Mouse (Mus musculus) MEL (cell line): ENCODE data around the gene Pappa2. TPM values are rescaled to one million over a fixed set of nuclear protein-coding genes. Genes with fewer than 3 reads are reported as not detected.

Source experiments
- DNase-seq: peaks from one replicate; pipeline ENCODE4 v3.0.0; 2011; ENCODE audit warnings: low read depth, low spot score
- H3K27ac ChIP-seq: 2 replicates; pipeline ENCODE4 v1.5.1; 2012; ENCODE audit warnings: low read depth, mild to moderate bottlenecking, control low read depth, low read length, moderate library complexity; ENCODE audit not compliant: control insufficient read depth
- H3K27me3 ChIP-seq, 2 experiments: fragments of 150-350 bp in 1 of 2; sonication (generic) in 1 of 2; 2 replicates each; pipeline ENCODE4 v1.6.1; 2012; ENCODE audit warnings: low read length in 2 of 2, mild to moderate bottlenecking in 2 of 2, improper control_type of control experiment in 1 of 2, moderate library complexity in 1 of 2; ENCODE audit not compliant: insufficient read depth in 2 of 2, control insufficient read depth in 1 of 2
- H3K36me3 ChIP-seq, 2 experiments: 2 replicates each; pipeline ENCODE4 v1.6.1; 2012 to 2014; ENCODE audit warnings: low read length in 2 of 2, improper control_type of control experiment in 1 of 2, inconsistent platforms in 1 of 2, mild to moderate bottlenecking in 1 of 2; ENCODE audit not compliant: insufficient read depth in 2 of 2, control insufficient read depth in 1 of 2
- H3K4me1 ChIP-seq, 2 experiments: fragments of 150-350 bp in 1 of 2; sonication (generic) in 1 of 2; 2 replicates each; pipeline ENCODE4 v1.6.1; 2012; ENCODE audit warnings: low read length in 2 of 2, improper control_type of control experiment in 1 of 2, mild to moderate bottlenecking in 1 of 2; ENCODE audit not compliant: insufficient read depth in 2 of 2, control insufficient read depth in 1 of 2
- H3K4me3 ChIP-seq, 2 experiments: fragments of 150-350 bp in 1 of 2; sonication (generic) in 1 of 2; 2 replicates each; pipeline ENCODE4 v1.5.1; 2012; ENCODE audit warnings: low read depth in 2 of 2, low read length in 2 of 2, mild to moderate bottlenecking in 2 of 2, moderate library complexity in 2 of 2, control low read depth in 1 of 2, improper control_type of control experiment in 1 of 2; ENCODE audit not compliant: control insufficient read depth in 1 of 2, insufficient read depth in 1 of 2
- H3K79me2 ChIP-seq: 2 replicates; pipeline ENCODE4 v1.6.1; 2012; ENCODE audit warnings: mild to moderate bottlenecking, low read length, moderate library complexity; ENCODE audit not compliant: control insufficient read depth, poor library complexity, insufficient read depth
- H3K9ac ChIP-seq: 2 replicates; pipeline ENCODE4 v1.6.1; 2012; ENCODE audit warnings: low read depth, mild to moderate bottlenecking, control low read depth, low read length, moderate library complexity; ENCODE audit not compliant: control insufficient read depth, poor library complexity, severe bottlenecking
- H3K9me3 ChIP-seq: fragments of 150-350 bp; sonication (generic); replicated peaks from 2 replicates; pipeline ENCODE4 v1.6.1; 2012; ENCODE audit warnings: mild to moderate bottlenecking, low read length, improper control_type of control experiment, moderate library complexity; ENCODE audit not compliant: insufficient read depth
- CTCF ChIP-seq, 3 experiments: IDR thresholded peaks in 2 of 3; conservative IDR thresholded peaks in 1 of 3; 2 replicates each; pipeline ENCODE4 v1.5.1; 2011 to 2012; ENCODE audit warnings: low read length in 3 of 3, low read depth in 2 of 3, mild to moderate bottlenecking in 2 of 3, improper control_type of control experiment in 1 of 3, inconsistent platforms in 1 of 3, mixed read lengths in 1 of 3, moderate library complexity in 1 of 3; ENCODE audit not compliant: control insufficient read depth in 1 of 3, insufficient read depth in 1 of 3, poor library complexity in 1 of 3, severe bottlenecking in 1 of 3
- E2F4 ChIP-seq: IDR thresholded peaks from 2 replicates; pipeline ENCODE4 v1.6.1; 2011; ENCODE audit warnings: low read depth, low read length, improper control_type of control experiment, borderline replicate concordance
- GABPA ChIP-seq: IDR thresholded peaks from 2 replicates; pipeline ENCODE4 v1.6.1; 2012; ENCODE audit warnings: low read depth, mild to moderate bottlenecking, inconsistent platforms, low read length, improper control_type of control experiment, moderate library complexity
- KAT2A ChIP-seq: conservative IDR thresholded peaks from 2 replicates; pipeline ENCODE4 v1.6.1; 2012; ENCODE audit warnings: low read depth, low read length, improper control_type of control experiment, inconsistent platforms
- MXI1 ChIP-seq: IDR thresholded peaks from 2 replicates; pipeline ENCODE4 v1.6.1; 2011; ENCODE audit warnings: mild to moderate bottlenecking, low read depth, low read length, improper control_type of control experiment
- MYC ChIP-seq: IDR thresholded peaks from 2 replicates; pipeline ENCODE4 v1.6.1; 2011; ENCODE audit warnings: low read depth, mild to moderate bottlenecking, low read length, improper control_type of control experiment, moderate library complexity
- NELFE ChIP-seq: IDR thresholded peaks from 2 replicates; pipeline ENCODE4 v1.6.1; 2011; ENCODE audit warnings: low read depth, low read length, improper control_type of control experiment
- NRF1 ChIP-seq: IDR thresholded peaks from 2 replicates; pipeline ENCODE4 v1.6.1; 2014; ENCODE audit warnings: low read depth, mild to moderate bottlenecking, inconsistent platforms, low read length, improper control_type of control experiment, moderate library complexity; ENCODE audit not compliant: poor library complexity, insufficient read depth, severe bottlenecking
- TBP ChIP-seq: IDR thresholded peaks from 2 replicates; pipeline ENCODE4 v1.8.0; 2011; ENCODE audit warnings: low read depth, low read length, improper control_type of control experiment
- TCF12 ChIP-seq: IDR thresholded peaks from 2 replicates; pipeline ENCODE4 v1.6.1; 2014; ENCODE audit warnings: low read depth, mild to moderate bottlenecking, inconsistent platforms, low read length, improper control_type of control experiment, moderate library complexity
- USF1 ChIP-seq: IDR thresholded peaks from 2 replicates; pipeline ENCODE4 v1.6.1; 2014; ENCODE audit warnings: low read depth, mild to moderate bottlenecking, inconsistent platforms, low read length, improper control_type of control experiment, moderate library complexity
- ZKSCAN1 ChIP-seq: IDR thresholded peaks from 2 replicates; pipeline ENCODE4 v1.6.1; 2012; ENCODE audit warnings: low read depth, mild to moderate bottlenecking, inconsistent platforms, low read length, improper control_type of control experiment, moderate library complexity
- ZMIZ1 ChIP-seq: IDR thresholded peaks from 2 replicates; pipeline ENCODE4 v1.6.1; 2012; ENCODE audit warnings: low read depth, mild to moderate bottlenecking, inconsistent platforms, low read length, improper control_type of control experiment, moderate library complexity
- ZNF384 ChIP-seq: IDR thresholded peaks from 2 replicates; pipeline ENCODE4 v1.6.1; 2012; ENCODE audit warnings: low read depth, mild to moderate bottlenecking, inconsistent platforms, low read length, improper control_type of control experiment
- polyA plus RNA-seq, 2 experiments: library from polyadenylated mRNA; stranded (reverse) in 1 of 2; unstranded in 1 of 2; fragments of >175 nt in 1 of 2; fragments of >200 nt in 1 of 2; gene quantifications; 2 replicates each; pipeline versions ENCODE4 v1.2.1 to v1.2.4; 2012; ENCODE audit warnings: low replicate concordance in 2 of 2, low read depth in 1 of 2; ENCODE audit not compliant: insufficient read length in 2 of 2, insufficient read depth in 1 of 2, missing spikeins in 1 of 2
- total RNA-seq: library from RNA; depleted of rRNA; stranded (reverse); fragments of 300-350 nt; gene quantifications from 2 replicates; pipeline ENCODE4 v1.2.3, GENCODE M21; 2012

The Pappa2 gene
- total and polyA plus RNA-seq, 3 experiments: not detected

- TF ChIP-seq ZKSCAN1: no peak
- Histone ChIP-seq H3K36me3 (no peaks in the 10 kb centered on the region), H3K4me3 (no peak overlapping the region), H3K4me1 (no peaks in the 10 kb centered on the region), H3K9ac (no peak overlapping the region), H3K27ac (no peak overlapping the region), H3K79me2 (no peaks in the 10 kb centered on the region), H3K27me3 (no peaks in the 10 kb centered on the region), H3K9me3 (no peaks in the 10 kb centered on the region)
- no peak for DNase-seq
Measured at GRCm38 (mm10) chr1:158940966-158941365, 39.3 kb downstream of the Pappa2 start.

- H3K79me2 ChIP-seq: no peaks in the 10 kb centered on the region
- no peak for DNase-seq
- TF ChIP-seq NELFE (no peak), NRF1 (no peak), MXI1 (no peak), ZMIZ1 (no peak), MYC (no peak)
- TF ChIP-seq, all 39 proteins: peak for 0
- H3K27me3 ChIP-seq: no peaks in the 10 kb centered on the region
- no peak overlapping the region for H3K4me3 ChIP-seq
- H3K9ac ChIP-seq: no peak overlapping the region
- no peaks in the 10 kb centered on the region for H3K9me3 ChIP-seq
- H3K27ac ChIP-seq: no peak overlapping the region
- H3K4me1 ChIP-seq: no peaks in the 10 kb centered on the region
- no peaks in the 10 kb centered on the region for H3K36me3 ChIP-seq
Measured at GRCm38 (mm10) chr1:158934447-158934846, 45.8 kb downstream of the Pappa2 start.

GRCm38 (mm10) chr1:158931202-158931827, 49.0 kb downstream of the Pappa2 start:
- H3K36me3 ChIP-seq: no peaks in the 10 kb centered on the region
- TF ChIP-seq ZNF384: no peak
- TF ChIP-seq CTCF (IDR thresholded peaks at IDR 0.05 in 2 of 3, conservative IDR thresholded peaks at IDR 0.05 in 1 of 3; ENCODE audit: control insufficient read depth in 1 of 3, insufficient read depth in 1 of 3, low read depth in 2 of 3, low read length in 3 of 3, poor library complexity in 1 of 3, severe bottlenecking in 1 of 3): no peak
- TF ChIP-seq KAT2A: no peak
- TF ChIP-seq ZMIZ1: no peak
- no peak for TF ChIP-seq ZKSCAN1
- no peak for TF ChIP-seq GABPA
- no peak for TF ChIP-seq TBP
- TF ChIP-seq E2F4: no peak
- TF ChIP-seq TCF12: no peak
- TF ChIP-seq NELFE: no peak
- TF ChIP-seq USF1: no peak
- no peak for DNase-seq
- no peaks in the 10 kb centered on the region for H3K4me1 ChIP-seq
- H3K4me3 ChIP-seq: no peak overlapping the region
- H3K9ac ChIP-seq: no peak overlapping the region
- no peak overlapping the region for H3K27ac ChIP-seq
- no peaks in the 10 kb centered on the region for H3K9me3 ChIP-seq
- no peaks in the 10 kb centered on the region for H3K27me3 ChIP-seq
- H3K79me2 ChIP-seq: no peaks in the 10 kb centered on the region
